Mouse (Mus musculus) cerebellum, postnatal 36 days (tissue): Measurements from ENCODE around the gene Ybx3.

Experiments used
- DNase-seq, 2 experiments: peaks; one replicate each; pipeline ENCODE4 v3.0.0; 2021 to 2022; ENCODE audit warnings: mixed read lengths in 2 of 2

Ybx3 gene

DNA sequence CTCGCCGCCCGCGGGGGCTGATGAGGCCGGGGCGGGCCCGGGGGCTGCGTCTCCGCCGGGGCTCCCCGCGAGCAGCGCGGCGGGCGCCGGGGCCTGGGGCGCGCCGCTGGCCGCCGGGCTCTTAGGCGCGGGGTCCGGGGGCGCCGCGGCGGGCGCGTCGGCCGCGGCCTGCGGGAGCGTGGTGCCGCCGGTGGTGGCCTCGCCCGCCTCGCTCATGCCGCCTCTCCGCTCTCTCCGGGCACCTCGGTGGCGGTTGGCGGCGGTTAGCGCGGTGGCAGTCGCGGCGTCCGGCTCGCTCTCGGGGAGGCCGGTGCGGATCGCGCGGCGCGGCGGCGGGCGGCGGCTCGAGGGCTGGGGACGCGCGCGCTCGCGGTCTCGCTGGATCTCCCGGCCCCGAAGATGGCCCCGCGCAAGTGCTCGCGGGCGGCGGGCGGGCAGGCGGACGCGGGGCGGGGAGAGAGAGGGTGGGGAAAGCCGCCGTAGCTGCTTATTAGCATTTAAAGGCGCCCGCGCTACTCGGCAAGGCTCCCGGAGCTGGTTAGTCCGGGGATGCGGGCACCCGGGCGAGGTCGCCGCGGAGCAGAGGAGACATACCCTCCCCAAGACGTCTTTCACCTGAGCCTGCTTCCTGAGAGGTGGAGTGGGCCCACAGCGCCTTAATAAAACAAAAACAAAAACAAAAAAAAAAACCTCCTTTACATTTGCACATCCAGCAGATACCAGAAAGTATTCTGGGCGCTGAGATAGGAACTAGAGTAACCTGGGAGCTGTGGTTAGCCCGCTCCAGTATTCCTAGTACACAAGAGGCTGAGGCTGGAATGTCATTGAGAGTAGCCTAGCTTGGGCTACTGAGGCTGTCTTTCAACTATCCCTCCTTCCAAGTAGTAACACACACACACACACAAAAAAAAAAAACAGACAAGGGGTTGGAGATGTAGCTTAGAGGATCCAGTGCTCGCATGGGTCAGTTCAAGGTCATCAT is at the start of gene Ybx3:
TSS of gene Ybx3 (minus strand) at position 437 of the 982 bp plus-strand sequence.
- DNase-seq: peak; percentile 90 to 92

DNA sequence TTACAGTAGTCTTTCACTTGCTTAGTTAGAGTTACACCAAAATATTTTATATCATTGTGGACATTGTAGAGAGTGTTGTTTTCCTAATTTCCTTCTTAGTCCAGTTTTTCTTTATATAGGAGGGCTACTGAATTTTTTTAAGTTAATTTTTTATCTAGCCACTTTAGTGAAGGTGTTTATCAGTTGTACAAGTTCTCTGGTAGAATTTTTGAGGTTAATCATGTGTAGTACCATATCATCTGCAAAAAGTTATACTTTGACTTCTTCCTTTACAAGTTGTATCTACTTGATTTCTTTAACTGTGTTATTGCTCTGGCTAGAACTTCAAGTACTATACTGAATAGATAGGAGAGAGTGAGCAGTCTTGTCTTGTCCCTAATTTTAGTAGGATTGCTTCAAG is 48.4 kb upstream of the Ybx3 start:
- no peak for DNase-seq

DNA sequence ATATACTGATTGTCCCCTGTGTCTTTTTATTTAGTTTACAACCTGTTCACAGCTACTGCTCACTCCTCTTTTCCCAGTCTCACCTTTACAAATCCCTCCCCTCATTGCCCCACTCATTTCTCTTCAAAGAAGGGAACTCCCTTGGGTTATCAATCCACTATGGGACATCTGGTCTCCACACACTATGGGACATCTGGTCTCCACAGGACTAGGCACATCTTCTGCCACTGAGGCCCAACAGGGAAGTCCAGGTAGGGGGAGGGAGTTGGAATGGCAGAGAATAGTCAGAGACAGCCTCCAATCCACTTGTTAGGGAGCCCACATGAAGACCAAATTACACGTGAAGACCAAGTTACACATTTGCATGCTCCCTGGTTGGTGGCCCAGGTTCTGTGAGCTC is 45.8 kb upstream of the Ybx3 start:
- no peak for DNase-seq

- DNase-seq: peak; percentile 3 to 15
Measured at GRCm38 (mm10) chr6:131433153-131434048, 45.1 kb upstream of the Ybx3 start.

DNA sequence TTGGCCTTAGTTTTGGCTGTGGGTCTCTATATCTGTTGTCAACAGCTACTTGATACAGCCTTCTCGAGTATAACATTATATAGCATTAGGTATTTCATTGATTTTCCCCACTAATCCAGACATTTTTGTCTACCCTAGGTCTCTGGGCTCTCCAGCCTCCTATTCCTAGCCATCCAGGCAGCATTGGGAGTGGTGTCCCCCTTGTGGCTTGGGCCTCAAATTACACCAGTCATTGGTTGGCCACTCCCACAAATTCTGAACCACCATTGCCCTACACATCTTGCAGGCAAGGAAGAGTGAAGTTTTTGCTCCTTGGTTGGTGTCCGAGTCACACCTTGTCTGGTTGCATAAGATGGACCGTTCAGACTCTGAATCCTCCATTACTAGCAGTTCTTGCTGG is 33.3 kb upstream of the Ybx3 start:
- DNase-seq: peak; percentile 19

GRCm38 (mm10) chr6:131419614-131420013 is 31.3 kb upstream of the Ybx3 start:
- DNase-seq: no peak

DNA sequence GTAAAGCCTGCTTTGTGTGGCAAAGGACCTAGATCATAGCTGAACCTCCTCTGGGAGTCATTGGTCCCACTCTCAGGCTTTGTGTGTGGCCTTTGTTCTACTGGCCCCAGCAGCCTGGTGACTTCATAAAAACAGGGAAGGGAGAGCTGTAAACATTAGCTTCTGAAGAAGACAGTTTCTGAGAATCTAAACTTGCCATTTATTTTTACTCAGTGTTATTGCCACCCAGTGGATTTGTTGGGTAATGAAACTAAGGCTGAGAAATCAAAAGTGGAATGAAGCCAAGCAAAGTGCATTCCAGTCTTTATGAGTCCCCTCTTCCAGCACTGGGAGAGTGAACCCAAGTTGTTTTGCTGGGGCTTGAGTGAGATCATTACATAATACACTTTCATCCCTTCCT is 30.5 kb upstream of the Ybx3 start:
- DNase-seq: peak in 1 of 2 experiments; percentile 3

DNA sequence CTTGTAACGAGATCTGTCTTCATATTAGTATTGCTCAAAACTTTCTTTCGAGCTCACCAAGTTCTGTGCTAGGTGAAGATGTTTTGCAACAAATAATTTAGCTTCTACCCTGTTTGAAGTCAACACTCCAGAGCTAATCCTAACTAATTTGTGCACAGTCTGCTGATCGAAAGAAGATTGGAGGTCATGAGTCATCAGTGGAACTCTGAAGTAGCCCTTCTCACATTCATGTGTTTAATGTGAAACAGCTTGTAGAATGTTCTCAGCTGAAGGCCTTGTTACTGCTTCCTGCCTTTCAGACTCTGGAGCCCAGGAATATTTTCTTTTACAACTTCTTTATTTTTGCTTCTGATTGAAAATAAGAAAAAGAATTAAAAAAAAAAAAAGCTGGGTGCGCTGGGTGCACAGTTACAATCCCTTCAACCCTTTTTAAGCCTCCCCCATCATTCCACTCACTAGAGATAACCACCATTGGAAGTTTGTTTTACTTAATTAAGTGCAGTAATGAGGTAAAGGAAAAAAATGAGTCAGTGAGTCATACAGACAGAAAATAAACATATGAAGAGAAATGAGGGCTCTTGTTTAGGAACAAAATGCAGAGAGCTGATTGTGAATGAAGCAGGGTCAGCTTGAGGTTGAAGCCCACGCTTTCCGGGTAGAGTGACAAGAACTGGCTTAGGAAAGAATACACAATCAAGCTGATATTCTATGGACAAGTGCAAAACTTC is 23.0 kb upstream of the Ybx3 start:
- DNase-seq: no peak

DNA sequence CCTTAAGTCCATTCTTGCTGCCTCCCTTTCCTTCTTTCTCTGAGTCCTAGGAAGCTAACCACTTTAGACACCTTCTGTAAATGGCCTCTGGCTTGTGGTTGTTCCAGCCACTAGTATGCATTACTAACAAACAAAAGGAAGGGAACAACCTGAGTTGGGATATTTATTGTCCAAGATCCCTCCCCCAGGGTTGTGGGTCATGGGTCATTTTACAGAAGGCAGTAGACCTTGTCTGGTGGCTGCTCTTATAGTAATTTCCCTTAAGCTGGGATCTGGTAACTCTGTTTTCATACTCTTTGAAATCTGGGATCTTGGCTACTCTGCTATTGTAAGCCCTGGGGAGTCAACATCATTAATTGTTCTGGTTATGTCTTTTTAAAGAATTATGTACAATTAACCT is 18.7 kb upstream of the Ybx3 start:
- no peak for DNase-seq

DNA sequence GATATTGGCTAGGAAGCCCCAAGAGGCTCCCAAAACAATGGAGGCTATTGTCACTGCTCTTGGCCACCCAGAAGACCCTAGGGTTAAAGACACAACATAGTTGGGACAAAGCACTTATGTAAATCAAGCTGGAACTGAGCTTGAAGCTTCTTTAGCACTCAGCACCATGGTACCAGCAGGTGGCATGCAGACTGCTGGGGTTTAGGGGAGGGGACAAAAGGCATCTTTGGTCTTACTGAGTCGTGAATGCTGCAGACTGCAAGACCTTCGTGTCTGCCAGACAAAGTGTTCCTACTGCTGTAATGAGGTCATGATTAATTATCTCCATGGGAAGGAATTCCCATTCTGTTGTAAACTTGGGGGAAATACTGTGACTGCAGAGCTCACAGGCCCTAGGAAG is 17.6 kb upstream of the Ybx3 start:
- no peak for DNase-seq

DNA sequence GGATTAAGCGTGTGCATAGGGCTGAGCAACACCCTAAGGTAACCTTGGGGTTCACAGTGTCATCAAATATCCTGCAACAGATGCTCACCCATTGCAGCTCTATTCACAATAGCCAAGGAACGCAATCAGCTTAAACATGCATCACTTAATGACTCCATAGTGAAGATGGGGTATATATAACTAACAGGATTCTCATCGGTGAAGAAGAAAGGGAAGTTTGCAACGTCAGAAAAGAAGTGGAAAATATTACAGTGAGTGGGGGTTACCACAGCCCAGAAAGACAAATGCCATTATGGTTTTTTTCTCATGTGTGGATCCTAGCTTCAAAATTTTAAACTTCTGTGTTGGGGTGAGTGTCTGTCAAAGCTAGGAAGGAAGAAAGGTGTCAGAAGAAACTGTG is 16.9 kb upstream of the Ybx3 start:
- no peak for DNase-seq

GRCm38 (mm10) chr6:131404260-131404659 is 16.0 kb upstream of the Ybx3 start:
- no peak for DNase-seq

GRCm38 (mm10) chr6:131403036-131403435 is 14.8 kb upstream of the Ybx3 start:
- DNase-seq: no peak

GRCm38 (mm10) chr6:131402606-131403005 is 14.3 kb upstream of the Ybx3 start:
- DNase-seq: no peak

DNA sequence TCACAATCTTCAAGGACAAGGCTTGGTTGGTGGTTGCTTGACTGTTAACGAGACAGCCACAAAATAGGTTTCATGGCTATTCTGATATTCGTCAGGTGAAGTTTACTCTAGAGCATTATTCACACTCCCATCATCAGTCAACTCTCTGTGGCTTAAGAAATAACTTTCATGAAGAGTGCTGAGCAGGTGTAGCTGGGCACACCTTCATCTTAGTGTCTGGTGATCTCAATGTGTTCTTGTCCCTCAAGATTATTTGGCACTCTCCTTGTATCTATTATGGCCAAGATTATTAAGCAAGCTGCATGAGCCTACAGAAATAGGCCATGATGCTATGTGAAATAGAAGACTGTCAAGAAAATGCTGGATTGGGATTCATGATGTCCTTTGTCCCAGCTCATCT is 13.0 kb upstream of the Ybx3 start:
- no peak for DNase-seq

DNA sequence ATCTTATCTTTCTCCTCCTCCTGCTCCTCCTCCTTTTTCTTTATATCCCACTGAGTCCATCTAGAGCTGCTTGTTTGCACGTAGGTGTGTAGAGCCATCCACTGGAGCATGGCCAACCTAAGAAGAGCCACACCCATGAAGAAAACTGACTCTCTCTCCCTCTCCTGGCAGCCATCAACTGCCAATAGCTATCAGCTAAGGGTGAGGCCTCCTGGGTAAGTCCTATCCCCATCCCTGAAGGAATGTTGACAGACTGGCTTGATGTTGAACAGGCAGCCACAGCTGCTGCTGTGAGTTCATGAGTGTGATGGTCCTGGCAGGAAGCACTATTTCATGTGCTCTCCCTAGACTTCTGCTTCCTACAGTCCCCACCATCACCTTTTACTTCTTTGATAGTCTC is 8.4 kb upstream of the Ybx3 start:
- DNase-seq: no peak

GRCm38 (mm10) chr6:131393873-131394660 is 5.8 kb upstream of the Ybx3 start:
- DNase-seq: no peak

DNA sequence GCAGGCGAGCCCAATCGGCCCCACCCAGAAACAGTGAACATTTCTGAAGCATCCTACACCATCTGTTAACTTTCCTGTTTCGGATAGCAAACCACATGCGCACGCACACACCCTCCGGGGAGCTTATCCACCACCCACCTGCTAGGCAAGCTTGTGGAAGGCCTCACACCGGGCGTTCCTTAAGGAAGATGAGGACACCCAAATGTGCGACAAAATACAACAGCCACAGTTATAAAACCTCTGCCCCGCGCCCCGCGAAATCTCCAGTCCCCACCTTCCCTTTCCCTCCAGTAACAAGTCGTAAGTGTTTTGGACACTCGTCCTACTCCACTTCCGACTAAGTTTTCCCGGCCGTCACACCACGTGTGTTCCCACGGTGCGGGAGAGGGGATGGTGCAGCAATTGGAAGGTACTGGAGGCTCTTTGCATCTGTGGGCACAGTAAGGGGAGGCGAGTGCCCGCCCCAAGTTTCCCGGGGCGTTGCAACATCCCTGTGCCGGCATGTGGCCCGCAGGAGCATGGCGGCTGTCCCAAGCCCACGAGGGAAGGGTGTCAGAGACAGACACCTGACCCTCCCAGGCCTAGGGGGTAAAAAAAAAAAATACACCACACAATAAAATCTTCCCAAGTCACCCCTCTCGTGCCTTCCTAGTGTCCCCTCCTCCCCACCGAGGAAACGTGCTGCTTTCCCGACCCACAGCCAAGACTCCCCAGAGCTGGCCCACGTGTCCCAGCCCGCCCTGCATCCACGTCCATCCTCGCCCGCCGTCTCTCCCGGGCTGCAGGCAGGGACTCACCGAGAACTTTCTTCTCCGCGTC is 846 bp downstream of the Ybx3 start:
- peak; percentile 46 to 55 for DNase-seq

GRCm38 (mm10) chr6:131386416-131387019 is 1.8 kb downstream of the Ybx3 start:
- DNase-seq: no peak

- DNase-seq: no peak
Measured at GRCm38 (mm10) chr6:131385469-131385868, 2.8 kb downstream of the Ybx3 start.
